11 mouse cellular contexts compared by ENCODE assay signal in genomic region chr10:5163770-5164169, GRCm38 (mm10).
A peak's percentile ranks its signal among the peaks of the same experiment; 100 is the strongest.
DNase-seq lines count a peak whose midpoint lies in the region; ATAC-seq and TF ChIP-seq lines count a peak whose summit lies in the region.
"Had no signal": no experiment of that assay in that cellular context is flagged by ENCODE, and none has a peak within 500 bp of the region (broad histone marks: within the 10 kb centered on the region; RNA-seq: fewer than 3 reads in every experiment).

No protein-coding gene starts in this region.

- no peak overlapping the region for H3K4me2 ChIP-seq in CH12.LX (ENCODE audit: insufficient read depth, low read depth, poor library complexity, severe bottlenecking)
- no peak overlapping the region for H3K4me2 ChIP-seq in liver, embryonic 11.5 days

- TF ChIP-seq POLR2A in CH12.LX (IDR thresholded peaks at IDR 0.05; ENCODE audit: low read depth, low read length): no peak

- no peaks in the 10 kb centered on the region for H3K27me3 ChIP-seq in CH12.LX (replicated peaks)
- no peaks in the 10 kb centered on the region for H3K27me3 ChIP-seq in liver, embryonic 11.5 days (replicated peaks; ENCODE audit: control insufficient read depth, insufficient read depth, low read length)

- no peak for TF ChIP-seq CTCF in CH12.LX (conservative IDR thresholded peaks at IDR 0.05 in 1 of 2, IDR thresholded peaks at IDR 0.05 in 1 of 2; ENCODE audit: low read depth in 2 of 2, low read length in 2 of 2)

- no peak for TF ChIP-seq EP300 in CH12.LX (IDR thresholded peaks at IDR 0.05; ENCODE audit: low read length)

- peak; percentile 60 to 69 for DNase-seq in B cell, adult 2 months
- DNase-seq in CH12.LX (ENCODE audit: extremely low read depth): peak; percentile 42
- no peak for DNase-seq in liver, embryonic 11.5 days (ENCODE audit: low spot score)
- DNase-seq in spleen, postnatal 36 days (ENCODE audit: low spot score in 2 of 2): peak; percentile 73 to 80
- DNase-seq in Muller cell, postnatal 12 days (ENCODE audit: inconsistent ontology term): no peak
- no peak for DNase-seq in right cerebral cortex, postnatal 36 days (ENCODE audit: low spot score in 2 of 2)
- DNase-seq in cerebellum, adult 11 months: no peak
- DNase-seq: heart, postnatal 36 days; kidney, adult 18-20 months had no signal

- TF ChIP-seq RAD21 in CH12.LX (IDR thresholded peaks at IDR 0.05; ENCODE audit: low read depth, low read length): no peak

- peaks cover 0 to 8% of the 10 kb centered on the region in 2 experiments; a peak in 2 of 4 replicates for H3K4me1 ChIP-seq in CH12.LX (ENCODE audit: control insufficient read depth in 1 of 2, insufficient read depth in 2 of 2)
- H3K4me1 ChIP-seq in liver, embryonic 11.5 days (replicated peaks; ENCODE audit: control insufficient read depth, insufficient read depth, low read length): peaks cover 4% of the 10 kb centered on the region

- H3K9me3 ChIP-seq in CH12.LX (replicated peaks; ENCODE audit: low read length): no peaks in the 10 kb centered on the region
- H3K9me3 ChIP-seq in liver, embryonic 11.5 days (ENCODE audit: control insufficient read depth, low read length): no peaks in the 10 kb centered on the region

- in situ Hi-C loops in CH12.LX (cut with MboI; ENCODE audit: low pct_ligation_motif_present, low pct_unique_long_range_greater_than_20kb, low sequenced_read_pairs): loop anchor here (25.0 kb wide), 2 partner anchors 551 to 751 kb away; partner anchors contain the start of gene Esr1

- no peak overlapping the region for H3K4me3 ChIP-seq in CH12.LX (replicated peaks in 1 of 3; ENCODE audit: low read depth in 2 of 3, low read length in 2 of 3, poor library complexity in 1 of 3)
- no peak overlapping the region for H3K4me3 ChIP-seq in liver, embryonic 11.5 days (ENCODE audit: low read depth, low read length)
- H3K4me3 ChIP-seq: heart, adult 2 months had no signal

- dilution Hi-C loops in CH12.LX (cut with MboI; ENCODE audit: extremely low pct_ligation_motif_present, extremely low pct_unique_long_range_greater_than_20kb, low sequenced_read_pairs): no loop called here

- WGBS in liver, embryonic 11.5 days: 29% methylated on average over 6 of the region's 6 CpGs

- H3K9ac ChIP-seq in CH12.LX (ENCODE audit: insufficient read depth, low read depth): no peak overlapping the region
- no peak overlapping the region for H3K9ac ChIP-seq in liver, embryonic 11.5 days (ENCODE audit: low read depth, low read length)

- no peak overlapping the region for H3K27ac ChIP-seq in CH12.LX (ENCODE audit: insufficient read depth, low read depth)
- no peak overlapping the region for H3K27ac ChIP-seq in liver, embryonic 11.5 days (ENCODE audit: low read depth, low read length)
- H3K27ac ChIP-seq: heart, adult 2 months had no signal

- H3K36me3 ChIP-seq in CH12.LX (replicated peaks in 1 of 2; ENCODE audit: control insufficient read depth in 1 of 2, insufficient read depth in 1 of 2, low read length in 1 of 2): peaks cover 0 to 28% of the 10 kb centered on the region in 2 experiments
- no peaks in the 10 kb centered on the region for H3K36me3 ChIP-seq in liver, embryonic 11.5 days (ENCODE audit: control insufficient read depth, insufficient read depth, low read length)

- ATAC-seq in liver, embryonic 11.5 days (replicated peaks; ENCODE audit: low FRiP score): 0 out of 2 replicates have a peak, but pooled peaks have one; percentile 35
- ATAC-seq in erythroid progenitor cell, adult 5-6 weeks (replicated peaks; ENCODE audit: low FRiP score, poor library complexity, severe bottlenecking): no peak

- H3K79me2 ChIP-seq in CH12.LX (replicated peaks; ENCODE audit: control insufficient read depth, extremely low read depth, insufficient read depth, poor library complexity, severe bottlenecking): no peaks in the 10 kb centered on the region

TF ChIP-seq in CH12.LX, 34 proteins besides CTCF, POLR2A, EP300 and RAD21:
- TF ChIP-seq TCF12 (IDR thresholded peaks at IDR 0.05; ENCODE audit: low read depth, low read length): no peak
- peak; percentile 51 for TF ChIP-seq CHD2 (IDR thresholded peaks at IDR 0.05; ENCODE audit: low read length)

Comparison
In these comparisons a context has a peak if more than half of its experiments do, and no peak if none do; other contexts are left out.
1. DNase-seq: peak in B cell, adult 2 months (2 of 2), CH12.LX (single experiment) and spleen, postnatal 36 days (2 of 2); none in liver, embryonic 11.5 days (single experiment), Muller cell, postnatal 12 days (single experiment), right cerebral cortex, postnatal 36 days (0 of 2) and cerebellum, adult 11 months (single experiment).